In genomic region chr19:60560497-60560896, GRCm38 (mm10) we compare ENCODE assay signal across 25 mouse cellular contexts. TPM values are rescaled to one million over a fixed set of nuclear protein-coding genes. Genes with fewer than 3 reads are reported as not detected.
DNase-seq lines count a peak whose midpoint lies in the region; ATAC-seq and TF ChIP-seq lines count a peak whose summit lies in the region.
"Had no signal": no experiment of that assay in that cellular context is flagged by ENCODE, and none has a peak within 500 bp of the region (broad histone marks: within the 10 kb centered on the region; RNA-seq: fewer than 3 reads in every experiment).

No protein-coding gene starts in this region.

- H3K4me2 ChIP-seq in liver, embryonic 11.5 days, result peak overlapping the region; percentile 12; the same call in 1 of the 2 replicates
- no peak overlapping the region for H3K4me2 ChIP-seq in liver, postnatal 0 days (ENCODE audit: low read depth, low read length)
- H3K4me2 ChIP-seq in liver, embryonic 13.5 days, result no peak overlapping the region
- H3K4me2 ChIP-seq: embryonic facial prominence, embryonic 12.5 days; forebrain, embryonic 13.5 days; forebrain, embryonic 15.5 days had no signal

- no peak overlapping the region for H3K27ac ChIP-seq in liver, embryonic 11.5 days (ENCODE audit: low read depth, low read length)
- H3K27ac ChIP-seq in liver, postnatal 0 days (ENCODE audit: low read depth), result no peak overlapping the region
- H3K27ac ChIP-seq in liver, embryonic 13.5 days, result no peak overlapping the region
- H3K27ac ChIP-seq: embryonic facial prominence, embryonic 12.5 days; forebrain, embryonic 13.5 days; forebrain, embryonic 15.5 days had no signal

- H3K27me3 ChIP-seq in liver, embryonic 11.5 days (replicated peaks; ENCODE audit: control insufficient read depth, insufficient read depth, low read length), result no peaks in the 10 kb centered on the region
- H3K27me3 ChIP-seq in liver, postnatal 0 days (ENCODE audit: insufficient read depth, low read length), result no peaks in the 10 kb centered on the region
- H3K27me3 ChIP-seq in G1E (ENCODE audit: insufficient read depth, low read length), result no peaks in the 10 kb centered on the region
- H3K27me3 ChIP-seq in liver, embryonic 13.5 days, result no peaks in the 10 kb centered on the region
- H3K27me3 ChIP-seq: CH12.LX; embryonic facial prominence, embryonic 12.5 days; forebrain, embryonic 13.5 days; forebrain, embryonic 15.5 days; Patski had no signal

- TF ChIP-seq CTCF in liver, postnatal 0 days (IDR thresholded peaks at IDR 0.05; ENCODE audit: low read depth), result no peak
- no peak for TF ChIP-seq CTCF in G1E (IDR thresholded peaks at IDR 0.05; ENCODE audit: low read depth, low read length)

- no peak overlapping the region for H3K4me3 ChIP-seq in liver, embryonic 11.5 days (ENCODE audit: low read depth, low read length)
- H3K4me3 ChIP-seq in liver, postnatal 0 days (ENCODE audit: low read depth, low read length), result no peak overlapping the region
- H3K4me3 ChIP-seq in G1E (ENCODE audit: low read depth, low read length), result no peak overlapping the region
- H3K4me3 ChIP-seq in liver, embryonic 13.5 days (replicated peaks), result no peak overlapping the region
- H3K4me3 ChIP-seq: embryonic facial prominence, embryonic 12.5 days; forebrain, embryonic 13.5 days; forebrain, embryonic 15.5 days had no signal

- intact Hi-C loops in heart, postnatal 36 days (cut with DNase I), result no loop called here

- ATAC-seq in liver, embryonic 11.5 days (replicated peaks; ENCODE audit: low FRiP score), result no peak
- no peak for ATAC-seq in liver, postnatal 0 days
- ATAC-seq in G1E (ENCODE audit: extremely low read depth, insufficient number of reproducible peaks, low FRiP score, poor library complexity, severe bottlenecking), result peak; percentile 57
- peak; percentile 41; the same call in 1 of the 2 replicates for ATAC-seq in liver, embryonic 13.5 days (ENCODE audit: low read depth)
- ATAC-seq in megakaryocyte progenitor cell, adult 5-6 weeks (replicated peaks; ENCODE audit: poor library complexity), result 0 out of 2 replicates have a peak, but pooled peaks have one; percentile 20
- ATAC-seq: activated CD4-positive, CD25-positive, alpha-beta regulatory T cell, adult 4 months; CD4-positive, CD25-positive, alpha-beta regulatory T cell, adult 4 months; forebrain, embryonic 13.5 days; forebrain, embryonic 15.5 days; forebrain, postnatal 0 days; Patski had no signal

- H3K9ac ChIP-seq in liver, embryonic 11.5 days (ENCODE audit: low read depth, low read length), result no peak overlapping the region
- no peak overlapping the region for H3K9ac ChIP-seq in liver, postnatal 0 days (replicated peaks)
- no peak overlapping the region for H3K9ac ChIP-seq in liver, embryonic 13.5 days
- H3K9ac ChIP-seq: embryonic facial prominence, embryonic 12.5 days; forebrain, embryonic 13.5 days; forebrain, embryonic 15.5 days; forebrain, postnatal 0 days had no signal

- H3K4me1 ChIP-seq in liver, embryonic 11.5 days (replicated peaks; ENCODE audit: control insufficient read depth, insufficient read depth, low read length), result peaks cover 5% of the 10 kb centered on the region; the same call in 1 of the 2 replicates
- H3K4me1 ChIP-seq in liver, postnatal 0 days (ENCODE audit: insufficient read depth), result no peaks in the 10 kb centered on the region
- H3K4me1 ChIP-seq in G1E (ENCODE audit: insufficient read depth, low read depth, low read length), result peaks cover 22% of the 10 kb centered on the region
- peaks cover 20% of the 10 kb centered on the region for H3K4me1 ChIP-seq in liver, embryonic 13.5 days (replicated peaks)
- H3K4me1 ChIP-seq: embryonic facial prominence, embryonic 12.5 days; forebrain, embryonic 15.5 days had no signal

- H3K9me3 ChIP-seq in liver, embryonic 11.5 days (ENCODE audit: control insufficient read depth, low read length), result no peaks in the 10 kb centered on the region
- H3K9me3 ChIP-seq in liver, postnatal 0 days (ENCODE audit: low read length), result no peaks in the 10 kb centered on the region
- no peaks in the 10 kb centered on the region for H3K9me3 ChIP-seq in G1E (replicated peaks)
- no peaks in the 10 kb centered on the region for H3K9me3 ChIP-seq in liver, embryonic 13.5 days (replicated peaks)
- H3K9me3 ChIP-seq: embryonic facial prominence, embryonic 12.5 days; forebrain, embryonic 13.5 days; forebrain, embryonic 15.5 days had no signal

- DNase-seq in liver, embryonic 11.5 days (ENCODE audit: low spot score), result no peak
- no peak for DNase-seq in liver, postnatal 0 days
- DNase-seq in G1E (ENCODE audit: low spot score), result no peak
- no peak for DNase-seq in liver, embryonic 13.5 days
- no peak for DNase-seq in heart, postnatal 36 days
- DNase-seq in embryo, embryonic 10.5 days (ENCODE audit: low spot score), result no peak
- DNase-seq: adrenal gland, adult 8-10 months; adrenal gland, postnatal 14 days; adrenal gland, postnatal 36 days; B cell, adult 2 months; cerebellum, adult 11-12 months; cerebellum, adult 2 months; cerebellum, adult 9-10 months; cerebellum, postnatal 10 days; cerebellum, postnatal 25 days; embryo, embryonic 11 days; forebrain, postnatal 0 days had no signal

- no peaks in the 10 kb centered on the region; the same call in 1 of the 2 replicates for H3K36me3 ChIP-seq in liver, embryonic 11.5 days (ENCODE audit: control insufficient read depth, insufficient read depth, low read length)
- H3K36me3 ChIP-seq in liver, postnatal 0 days (replicated peaks; ENCODE audit: insufficient read depth, low read length), result peaks cover 15% of the 10 kb centered on the region
- H3K36me3 ChIP-seq in G1E (replicated peaks), result peaks cover 39% of the 10 kb centered on the region
- H3K36me3 ChIP-seq in liver, embryonic 13.5 days, result peaks cover 8% of the 10 kb centered on the region; the same call in 1 of the 2 replicates

- TF ChIP-seq EP300 in liver, postnatal 0 days (IDR thresholded peaks at IDR 0.05; ENCODE audit: low read depth), result no peak

RNA-seq across cellular contexts. Expression of gene Cacul1, which starts 20.3 kb away (rescaled TPM):
- 22.1 and 26.9 TPM in 2 replicates for polyA plus RNA-seq in liver, embryonic 11.5 days (2014; fragmentation: Nextera tagmentation; extraction: Ambion mirVana)
- 7.8 and 8.6 TPM in 2 replicates for polyA plus RNA-seq in liver, postnatal 0 days (2015; fragmentation: Nextera tagmentation; extraction: Ambion mirVana)
- 38.7 and 42.7 TPM in 2 replicates for total RNA-seq in G1E (2014; fragmentation: Nextera tagmentation)
- total RNA-seq in G1E (2017), result 43.6 and 45.2 TPM in 2 replicates
- polyA plus RNA-seq in G1E (2012), result 81.8 and 87.4 TPM in 2 replicates
- 8.9 and 9.6 TPM in 2 replicates for polyA plus RNA-seq in liver, embryonic 13.5 days (2015; fragmentation: Nextera tagmentation; extraction: Ambion mirVana)
- total RNA-seq in megakaryocyte progenitor cell, adult 5-6 weeks (2015), result 31.2 and 33.4 TPM in 2 replicates
- total RNA-seq in megakaryocyte progenitor cell, adult 5-6 weeks (2017), result 30.1 and 39.1 TPM in 2 replicates
- total RNA-seq in heart, postnatal 36 days (2021), result 10 to 100 TPM; 25.7 to 28.0 TPM

Comparison
In these comparisons a context has a peak if more than half of its experiments do, and no peak if none do; other contexts are left out.
1. ATAC-seq: peak in G1E (single experiment), liver, embryonic 13.5 days (single experiment) and megakaryocyte progenitor cell, adult 5-6 weeks (single experiment); none in liver, embryonic 11.5 days (single experiment) and liver, postnatal 0 days (single experiment).